Mouse (Mus musculus): ENCODE measurements around the gene Wnt3. TPM values are rescaled to one million over a fixed set of nuclear protein-coding genes. Genes with fewer than 3 reads are reported as not detected.

Wnt3 gene
- total and polyA plus RNA-seq, 3 experiments: 0.04 TPM; not detected in 2

GRCm38 (mm10) chr11:103765556-103766011 lies 8.4 kb upstream of the Wnt3 start:
- no peak overlapping the region for H3K9ac ChIP-seq (ENCODE audit: insufficient read depth, low read depth)
- TF ChIP-seq CHD1 (IDR thresholded peaks at IDR 0.05; ENCODE audit: low read depth, low read length) (no peak), USF2 (conservative IDR thresholded peaks at IDR 0.05; ENCODE audit: low read depth, low read length) (no peak), TCF12 (IDR thresholded peaks at IDR 0.05; ENCODE audit: low read depth, low read length) (no peak), ZKSCAN1 (IDR thresholded peaks at IDR 0.05; ENCODE audit: borderline replicate concordance, low read depth, low read length) (no peak), E2F4 (IDR thresholded peaks at IDR 0.05; ENCODE audit: insufficient replicate concordance, low read depth, low read length) (no peak), CTCF (conservative IDR thresholded peaks at IDR 0.05 in 1 of 2, IDR thresholded peaks at IDR 0.05 in 1 of 2; ENCODE audit: low read depth in 2 of 2, low read length in 2 of 2) (no peak), JUND (conservative IDR thresholded peaks at IDR 0.05; ENCODE audit: low read depth, low read length) (no peak), MAFK (IDR thresholded peaks at IDR 0.05; ENCODE audit: insufficient replicate concordance, low read length) (no peak), ZNF384 (IDR thresholded peaks at IDR 0.05; ENCODE audit: low read depth, low read length) (no peak), RAD21 (IDR thresholded peaks at IDR 0.05; ENCODE audit: low read depth, low read length) (no peak), IRF4 (IDR thresholded peaks at IDR 0.05; ENCODE audit: low read depth, low read length) (no peak), ETS1 (conservative IDR thresholded peaks at IDR 0.05; ENCODE audit: low read depth, low read length) (no peak), MYC (IDR thresholded peaks at IDR 0.05; ENCODE audit: low read depth, low read length) (no peak), MXI1 (IDR thresholded peaks at IDR 0.05; ENCODE audit: low read depth, low read length) (no peak), JUN (IDR thresholded peaks at IDR 0.05; ENCODE audit: insufficient read depth, low read depth, low read length) (no peak), TBP (conservative IDR thresholded peaks at IDR 0.05; ENCODE audit: low read depth, low read length) (no peak), CHD2 (IDR thresholded peaks at IDR 0.05; ENCODE audit: low read length) (no peak), SMC3 (IDR thresholded peaks at IDR 0.05; ENCODE audit: low read depth, low read length) (no peak), PAX5 (IDR thresholded peaks at IDR 0.05; ENCODE audit: low read length) (no peak), RCOR1 (conservative IDR thresholded peaks at IDR 0.05; ENCODE audit: low read depth, low read length) (no peak)
- no peak overlapping the region for H3K4me3 ChIP-seq (replicated peaks in 1 of 3; ENCODE audit: low read depth in 2 of 3, low read length in 2 of 3, poor library complexity in 1 of 3)
- no peak for DNase-seq (ENCODE audit: extremely low read depth)
- H3K9me3 ChIP-seq (replicated peaks; ENCODE audit: low read length): peaks cover 4% of the 10 kb centered on the region
- H3K36me3 ChIP-seq (replicated peaks in 1 of 2; ENCODE audit: control insufficient read depth in 1 of 2, insufficient read depth in 1 of 2, low read length in 1 of 2): no peaks in the 10 kb centered on the region
- no peak overlapping the region for H3K4me2 ChIP-seq (ENCODE audit: insufficient read depth, low read depth, poor library complexity, severe bottlenecking)
- H3K27ac ChIP-seq (ENCODE audit: insufficient read depth, low read depth): no peak overlapping the region
- in situ Hi-C loops (cut with MboI; ENCODE audit: low pct_ligation_motif_present, low pct_unique_long_range_greater_than_20kb, low sequenced_read_pairs) (loop anchor here (5.0 kb wide), 1 partner anchor 432 kb away; no protein-coding TSS in a partner anchor), dilution Hi-C loops (cut with MboI; ENCODE audit: extremely low pct_ligation_motif_present, extremely low pct_unique_long_range_greater_than_20kb, low sequenced_read_pairs) (no loop called here)
- peaks cover 38% of the 10 kb centered on the region for H3K27me3 ChIP-seq (replicated peaks)
- H3K4me1 ChIP-seq (ENCODE audit: control insufficient read depth in 1 of 2, insufficient read depth in 2 of 2): peaks cover 9 to 34% of the 10 kb centered on the region in 2 experiments
- H3K79me2 ChIP-seq (replicated peaks; ENCODE audit: control insufficient read depth, extremely low read depth, insufficient read depth, poor library complexity, severe bottlenecking): no peaks in the 10 kb centered on the region

DNA sequence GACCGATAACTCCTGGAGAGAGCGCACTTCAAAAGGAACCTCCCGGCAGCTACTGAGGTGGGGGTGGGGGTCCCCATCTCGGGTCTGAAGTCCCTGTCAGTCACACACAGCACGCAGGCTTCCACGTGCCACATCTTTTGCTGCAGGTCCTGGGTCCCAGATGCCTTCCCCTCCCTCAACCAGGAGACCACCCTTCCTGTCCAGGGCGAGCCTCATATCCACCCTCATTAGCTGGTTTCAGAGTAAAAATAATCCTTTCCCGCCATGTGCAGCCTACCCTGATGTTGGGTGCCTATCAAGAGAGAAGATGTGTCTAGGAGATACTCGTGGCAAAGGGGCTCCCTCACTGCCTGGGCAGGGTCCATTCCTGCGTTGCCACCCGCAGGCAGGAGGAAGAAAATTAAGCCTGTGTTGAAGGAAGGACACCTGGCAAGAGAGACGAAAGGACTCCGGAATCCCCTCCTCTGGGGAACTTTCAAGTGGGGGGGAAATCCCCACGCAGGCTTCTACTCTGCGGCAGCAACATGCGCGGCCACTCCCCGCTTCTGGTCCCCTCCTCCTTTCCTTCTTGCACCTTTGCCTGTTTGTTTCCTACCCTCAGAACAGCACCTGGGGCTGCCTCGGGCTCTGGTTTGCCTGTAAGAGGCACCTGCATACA lies 2.7 kb upstream of the Wnt3 start:
- dilution Hi-C loops (cut with MboI; ENCODE audit: extremely low pct_ligation_motif_present, extremely low pct_unique_long_range_greater_than_20kb, low sequenced_read_pairs) (no loop called here), in situ Hi-C loops (cut with MboI; ENCODE audit: low pct_ligation_motif_present, low pct_unique_long_range_greater_than_20kb, low sequenced_read_pairs) (loop anchor here (5.0 kb wide), 1 partner anchor 141 kb away; no protein-coding TSS in a partner anchor)
- Histone ChIP-seq H3K27ac (ENCODE audit: insufficient read depth, low read depth) (no peak overlapping the region), H3K4me3 (replicated peaks in 1 of 3; ENCODE audit: low read depth in 2 of 3, low read length in 2 of 3, poor library complexity in 1 of 3) (no peak overlapping the region), H3K4me2 (ENCODE audit: insufficient read depth, low read depth, poor library complexity, severe bottlenecking) (peak overlapping the region; percentile 63), H3K9ac (ENCODE audit: insufficient read depth, low read depth) (no peak overlapping the region), H3K36me3 (replicated peaks in 1 of 2; ENCODE audit: control insufficient read depth in 1 of 2, insufficient read depth in 1 of 2, low read length in 1 of 2) (no peaks in the 10 kb centered on the region), H3K9me3 (replicated peaks; ENCODE audit: low read length) (peaks cover 22% of the 10 kb centered on the region), H3K27me3 (replicated peaks) (peaks cover 76% of the 10 kb centered on the region), H3K4me1 (ENCODE audit: control insufficient read depth in 1 of 2, insufficient read depth in 2 of 2) (peaks cover 8 to 49% of the 10 kb centered on the region in 2 experiments), H3K79me2 (replicated peaks; ENCODE audit: control insufficient read depth, extremely low read depth, insufficient read depth, poor library complexity, severe bottlenecking) (no peaks in the 10 kb centered on the region)
- DNase-seq (ENCODE audit: extremely low read depth): peak; percentile 72
- TF ChIP-seq MAFK (IDR thresholded peaks at IDR 0.05; ENCODE audit: insufficient replicate concordance, low read length) (no peak), USF1 (IDR thresholded peaks at IDR 0.05; ENCODE audit: low read depth, low read length) (no peak), CHD1 (IDR thresholded peaks at IDR 0.05; ENCODE audit: low read depth, low read length) (no peak), SIN3A (IDR thresholded peaks at IDR 0.05; ENCODE audit: low read length) (peak; percentile 60; the same call in 1 of the 2 replicates), MEF2A (IDR thresholded peaks at IDR 0.05; ENCODE audit: borderline replicate concordance, low read depth, low read length) (peak; percentile 61; the same call in 1 of the 2 replicates), E2F4 (IDR thresholded peaks at IDR 0.05; ENCODE audit: insufficient replicate concordance, low read depth, low read length) (no peak), CHD2 (IDR thresholded peaks at IDR 0.05; ENCODE audit: low read length) (0 out of 2 replicates have a peak, but pooled peaks have one; percentile 41), MYC (IDR thresholded peaks at IDR 0.05; ENCODE audit: low read depth, low read length) (peak; percentile 66), IRF4 (IDR thresholded peaks at IDR 0.05; ENCODE audit: low read depth, low read length) (peak; percentile 79), TCF12 (IDR thresholded peaks at IDR 0.05; ENCODE audit: low read depth, low read length) (peak; percentile 94), JUN (IDR thresholded peaks at IDR 0.05; ENCODE audit: insufficient read depth, low read depth, low read length) (no peak), PAX5 (IDR thresholded peaks at IDR 0.05; ENCODE audit: low read length) (no peak), RAD21 (IDR thresholded peaks at IDR 0.05; ENCODE audit: low read depth, low read length) (no peak), ZC3H11A (IDR thresholded peaks at IDR 0.05; ENCODE audit: low read depth, low read length) (no peak), KAT2A (IDR thresholded peaks at IDR 0.05; ENCODE audit: insufficient replicate concordance, low read length) (no peak), USF2 (conservative IDR thresholded peaks at IDR 0.05; ENCODE audit: low read depth, low read length) (no peak), MAX (IDR thresholded peaks at IDR 0.05; ENCODE audit: low read length) (peak; percentile 67), RCOR1 (conservative IDR thresholded peaks at IDR 0.05; ENCODE audit: low read depth, low read length) (no peak), POLR2A (IDR thresholded peaks at IDR 0.05; ENCODE audit: low read depth, low read length) (no peak), ELF1 (IDR thresholded peaks at IDR 0.05; ENCODE audit: low read depth, low read length) (peak; percentile 52; the same call in 1 of the 2 replicates), MXI1 (IDR thresholded peaks at IDR 0.05; ENCODE audit: low read depth, low read length) (no peak; the same call in 1 of the 2 replicates), TBP (conservative IDR thresholded peaks at IDR 0.05; ENCODE audit: low read depth, low read length) (0 out of 2 replicates have a peak, but pooled peaks have one; percentile 14)
